Mouse (Mus musculus) lung, embryonic 16.5 days (tissue): ENCODE data around the gene Dpf3. TPM values are rescaled to one million over a fixed set of nuclear protein-coding genes. Genes with fewer than 3 reads are reported as not detected.

Source experiments
- ATAC-seq: fragments of 200-750 bp; cut with Nextera tagmentation; 2 replicates; pipeline ENCODE4 v1.8.0; 2017; ENCODE audit warnings: low read depth, mild to moderate bottlenecking, moderate library complexity
- H3K27ac ChIP-seq: fragments of 300-500 bp; sonication (generic); 2 replicates; pipeline ENCODE4 v1.5.1; 2014; ENCODE audit warnings: mild to moderate bottlenecking, control low read depth, low read length
- H3K27me3 ChIP-seq: fragments of 300-500 bp; sonication (generic); 2 replicates; pipeline ENCODE4 v1.6.1; 2014; ENCODE audit warnings: low read depth, low read length, mixed read lengths; ENCODE audit not compliant: control insufficient read depth, insufficient read depth
- H3K36me3 ChIP-seq: fragments of 300-500 bp; sonication (generic); 2 replicates; pipeline ENCODE4 v1.6.1; 2014; ENCODE audit warnings: low read length; ENCODE audit not compliant: control insufficient read depth, insufficient read depth
- H3K4me1 ChIP-seq: fragments of 300-500 bp; sonication (generic); replicated peaks from 2 replicates; pipeline ENCODE4 v1.6.1; 2014; ENCODE audit warnings: low read length, mixed read lengths; ENCODE audit not compliant: control insufficient read depth, insufficient read depth
- H3K4me2 ChIP-seq: fragments of 300-500 bp; sonication (generic); 2 replicates; pipeline ENCODE4 v1.6.1; 2014; ENCODE audit warnings: low read depth, low read length, control low read depth
- H3K4me3 ChIP-seq: fragments of 300-500 bp; sonication (generic); 2 replicates; pipeline ENCODE4 v1.5.1; 2014; ENCODE audit warnings: mild to moderate bottlenecking, low read length, control low read depth
- H3K9ac ChIP-seq: fragments of 300-500 bp; sonication (generic); 2 replicates; pipeline ENCODE4 v1.6.1; 2014; ENCODE audit warnings: low read length, control low read depth
- H3K9me3 ChIP-seq: fragments of 300-500 bp; sonication (generic); 2 replicates; pipeline ENCODE4 v1.6.1; 2016; ENCODE audit warnings: low read length; ENCODE audit not compliant: control insufficient read depth
- WGBS: fragments of 180-500 bp; shearing (Covaris S2); extraction: QIAGEN DNeasy Blood & Tissue Kit; methylation state at CpG from one replicate; pipeline ENCODE4 v1.1.7; 2014; 5-methylcytosine and 5-hydroxymethylcytosine counted together
- polyA plus RNA-seq: library from polyadenylated mRNA; unstranded; fragments of >200 nt; fragmentation: Nextera tagmentation; extraction: Ambion mirVana; gene quantifications from 2 replicates; pipeline ENCODE4 v1.2.1, GENCODE M21; 2015

Dpf3 gene
- polyA plus RNA-seq, 1 experiment from 2014 or later, result 3.9 TPM

- Histone ChIP-seq H3K4me1 (no peaks in the 10 kb centered on the region), H3K9me3 (no peaks in the 10 kb centered on the region), H3K36me3 (no peaks in the 10 kb centered on the region), H3K9ac (no peak overlapping the region), H3K27me3 (no peaks in the 10 kb centered on the region), H3K4me3 (no peak overlapping the region), H3K4me2 (no peak overlapping the region), H3K27ac (no peak overlapping the region)
- ATAC-seq, result peak; percentile 52; the same call in 1 of the 2 replicates
- 64% methylated on average over 7 of the region's 7 CpGs for WGBS
These were observed 106.4 kb downstream of the Dpf3 start for GRCm38 (mm10) chr12:83381072-83381471.

GRCm38 (mm10) chr12:83380016-83380415 is 107.5 kb downstream of the Dpf3 start:
- no peaks in the 10 kb centered on the region for H3K9me3 ChIP-seq
- no peaks in the 10 kb centered on the region for H3K36me3 ChIP-seq
- no peak overlapping the region for H3K27ac ChIP-seq
- H3K4me1 ChIP-seq, result no peaks in the 10 kb centered on the region
- no peaks in the 10 kb centered on the region for H3K27me3 ChIP-seq
- no peak overlapping the region for H3K9ac ChIP-seq
- no peak for ATAC-seq
- H3K4me3 ChIP-seq, result no peak overlapping the region
- WGBS, result 44% methylated on average over 3 of the region's 3 CpGs
- H3K4me2 ChIP-seq, result no peak overlapping the region

DNA sequence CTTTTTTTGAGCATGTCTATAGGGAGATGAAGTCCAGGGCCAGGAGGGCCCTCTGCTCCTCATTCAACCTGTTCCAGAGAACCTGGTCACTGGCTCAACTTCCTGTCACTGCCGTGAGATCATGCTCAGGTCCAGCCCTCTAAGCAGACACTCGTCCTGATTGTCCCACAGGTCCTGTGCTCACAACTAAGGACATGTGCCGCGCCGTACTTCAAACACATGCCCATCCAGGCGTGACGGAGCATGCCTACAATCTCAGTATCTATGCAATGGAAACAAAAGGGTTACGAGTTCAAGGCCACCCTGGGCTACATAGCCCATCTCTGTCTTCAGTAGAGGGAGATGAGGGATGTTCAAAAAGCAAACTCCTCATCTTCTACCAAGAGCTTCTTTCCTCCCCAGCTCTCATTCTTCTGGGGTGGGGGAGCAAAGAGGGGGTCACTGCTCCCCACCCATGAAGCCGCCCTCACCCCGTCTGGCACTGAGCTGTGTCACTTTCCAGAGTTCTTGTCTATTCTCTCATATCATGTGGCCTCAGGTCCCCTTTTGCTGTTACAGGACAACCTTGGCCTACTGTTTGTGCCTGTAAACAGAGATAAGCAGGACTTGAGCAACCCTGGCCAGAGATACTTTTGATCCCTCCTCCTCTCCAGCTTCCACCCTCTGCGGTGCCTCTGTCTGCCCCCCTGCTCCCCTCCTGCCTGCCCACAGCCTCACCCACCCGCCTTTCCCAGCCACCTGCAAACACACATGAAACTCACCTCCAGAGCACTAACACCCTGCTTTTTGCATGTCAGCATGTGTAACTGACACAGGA is 112.3 kb downstream of the Dpf3 start:
- no peak overlapping the region for H3K4me2 ChIP-seq
- no peaks in the 10 kb centered on the region for H3K9me3 ChIP-seq
- H3K9ac ChIP-seq, result no peak overlapping the region
- 72% methylated on average over 12 of the region's 12 CpGs for WGBS
- no peak overlapping the region for H3K4me3 ChIP-seq
- H3K4me1 ChIP-seq, result no peaks in the 10 kb centered on the region
- no peak overlapping the region for H3K27ac ChIP-seq
- no peak for ATAC-seq
- H3K36me3 ChIP-seq, result no peaks in the 10 kb centered on the region
- H3K27me3 ChIP-seq, result no peaks in the 10 kb centered on the region

DNA sequence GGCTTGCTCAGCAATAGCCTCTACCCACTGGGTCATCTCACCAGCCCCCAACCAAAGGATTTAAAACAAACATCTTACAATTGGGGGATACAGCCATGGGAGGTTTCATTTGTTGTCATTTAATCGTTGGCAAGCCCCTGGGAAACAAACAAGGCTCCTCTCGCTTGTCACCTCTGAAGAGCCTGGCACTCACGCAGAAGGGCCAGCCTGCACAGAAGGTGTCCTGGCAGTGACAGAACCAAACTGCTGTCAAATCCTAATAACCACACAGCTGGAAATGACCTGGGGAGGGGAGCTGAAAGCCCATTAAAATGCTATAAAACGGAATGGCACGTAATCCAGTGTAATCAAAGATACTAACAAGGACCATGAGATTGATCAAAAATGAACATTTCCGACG is 114.4 kb downstream of the Dpf3 start:
- WGBS, result 48% methylated on average over 7 of the region's 7 CpGs
- no peak overlapping the region for H3K4me2 ChIP-seq
- no peaks in the 10 kb centered on the region for H3K4me1 ChIP-seq
- no peak overlapping the region for H3K27ac ChIP-seq
- ATAC-seq, result no peak
- H3K9me3 ChIP-seq, result no peaks in the 10 kb centered on the region
- H3K27me3 ChIP-seq, result no peaks in the 10 kb centered on the region
- no peaks in the 10 kb centered on the region for H3K36me3 ChIP-seq
- no peak overlapping the region for H3K9ac ChIP-seq
- no peak overlapping the region for H3K4me3 ChIP-seq

DNA sequence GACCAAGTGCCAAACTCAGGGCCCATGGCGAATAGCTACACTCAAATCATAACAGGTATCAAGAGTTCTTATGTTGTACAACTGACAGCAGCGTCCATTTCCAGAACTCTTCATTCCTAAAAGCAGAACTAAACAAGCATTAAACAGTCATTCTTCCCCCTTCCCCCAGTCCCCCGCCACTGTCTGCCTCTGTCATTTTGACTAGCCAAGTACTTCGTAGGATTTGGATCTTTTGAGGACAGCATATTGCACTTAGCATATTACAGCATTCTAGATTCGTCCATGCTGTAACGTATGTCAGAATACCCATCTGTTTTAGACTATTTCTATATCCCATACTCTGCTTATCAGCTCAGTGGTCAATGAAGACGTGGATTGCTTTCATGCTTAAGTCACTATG is 115.2 kb downstream of the Dpf3 start:
- ATAC-seq, result no peak
- Histone ChIP-seq H3K27ac (no peak overlapping the region), H3K27me3 (no peaks in the 10 kb centered on the region), H3K36me3 (no peaks in the 10 kb centered on the region), H3K4me2 (no peak overlapping the region), H3K4me3 (no peak overlapping the region), H3K9me3 (no peaks in the 10 kb centered on the region), H3K9ac (no peak overlapping the region), H3K4me1 (no peaks in the 10 kb centered on the region)
- 87% methylated on average over 7 of the region's 7 CpGs for WGBS

DNA sequence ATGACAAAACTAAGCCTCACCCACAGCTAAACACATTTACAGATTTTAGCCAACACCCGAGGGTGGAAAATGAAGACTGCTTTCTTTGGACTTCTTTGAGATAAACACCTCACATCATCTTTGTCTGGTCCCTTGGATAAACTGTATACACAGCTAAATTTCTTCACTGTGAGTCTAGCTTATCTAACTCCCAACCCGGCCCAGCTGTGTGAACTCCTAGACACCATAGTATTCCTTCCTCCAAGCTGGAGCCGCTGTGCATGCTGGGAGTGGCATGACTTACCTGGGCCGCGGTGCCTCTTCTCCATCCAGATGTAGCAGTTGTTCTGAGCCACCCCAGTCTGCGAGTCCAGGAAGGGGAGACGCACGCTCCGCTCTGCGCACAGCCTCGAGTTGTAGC is 117.3 kb downstream of the Dpf3 start:
- Histone ChIP-seq H3K4me1 (no peaks in the 10 kb centered on the region), H3K9ac (no peak overlapping the region), H3K9me3 (no peaks in the 10 kb centered on the region), H3K36me3 (no peaks in the 10 kb centered on the region), H3K27ac (no peak overlapping the region), H3K4me2 (no peak overlapping the region), H3K27me3 (no peaks in the 10 kb centered on the region), H3K4me3 (no peak overlapping the region)
- 82% methylated on average over 11 of the region's 11 CpGs for WGBS
- ATAC-seq, result no peak

- Histone ChIP-seq H3K4me1 (no peaks in the 10 kb centered on the region), H3K9ac (no peak overlapping the region), H3K27ac (no peak overlapping the region), H3K27me3 (no peaks in the 10 kb centered on the region), H3K4me2 (no peak overlapping the region), H3K9me3 (no peaks in the 10 kb centered on the region), H3K36me3 (no peaks in the 10 kb centered on the region), H3K4me3 (no peak overlapping the region)
- no peak for ATAC-seq
- 87% methylated on average over 5 of the region's 5 CpGs for WGBS
These were observed 118.1 kb downstream of the Dpf3 start for GRCm38 (mm10) chr12:83369416-83369815.

DNA sequence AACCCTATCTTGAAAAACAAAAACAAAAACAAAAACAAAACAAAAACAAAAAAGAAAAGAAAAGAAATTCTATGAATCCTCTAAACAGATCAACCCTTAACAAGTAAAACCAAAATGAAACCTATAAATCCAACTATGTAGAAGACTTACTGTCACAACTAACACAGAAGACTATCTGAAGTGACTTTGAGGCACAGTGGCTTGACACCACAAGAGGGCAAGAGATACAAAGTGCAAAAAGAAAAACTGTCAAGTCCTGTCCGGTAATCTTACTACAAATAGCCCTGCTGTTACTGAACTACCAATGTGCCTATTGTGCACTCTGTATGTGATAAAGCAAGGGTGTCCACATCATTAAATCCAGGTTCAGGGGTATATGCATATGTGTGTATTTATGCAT is 120.0 kb downstream of the Dpf3 start:
- Histone ChIP-seq H3K4me2 (no peak overlapping the region), H3K4me1 (no peaks in the 10 kb centered on the region), H3K27ac (no peak overlapping the region), H3K9ac (no peak overlapping the region), H3K27me3 (no peaks in the 10 kb centered on the region), H3K4me3 (no peak overlapping the region), H3K36me3 (no peaks in the 10 kb centered on the region), H3K9me3 (no peaks in the 10 kb centered on the region)
- 83% methylated on average over 1 of the region's 1 CpGs for WGBS
- no peak for ATAC-seq

DNA sequence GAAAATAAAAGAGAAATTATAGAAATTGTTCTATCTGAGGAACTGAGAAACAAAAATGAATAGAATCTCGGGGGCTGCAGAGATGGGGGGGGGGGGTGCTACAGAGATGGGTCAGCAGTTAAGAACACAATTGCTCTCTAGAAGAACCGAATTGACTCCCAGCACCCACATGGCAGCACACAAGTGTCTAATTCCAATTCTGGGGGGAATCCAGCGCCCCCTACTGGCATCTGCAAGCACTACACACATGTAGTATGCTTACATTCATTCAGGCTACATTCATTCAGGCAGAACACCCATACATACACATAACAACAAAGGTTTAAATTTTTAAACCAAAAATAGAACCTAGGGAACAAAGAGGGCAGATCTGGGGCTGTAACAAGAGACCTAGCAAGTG is 122.7 kb downstream of the Dpf3 start:
- no peaks in the 10 kb centered on the region for H3K4me1 ChIP-seq
- no peaks in the 10 kb centered on the region for H3K27me3 ChIP-seq
- H3K27ac ChIP-seq, result no peak overlapping the region
- H3K9ac ChIP-seq, result no peak overlapping the region
- 61% methylated on average over 3 of the region's 3 CpGs for WGBS
- no peaks in the 10 kb centered on the region for H3K36me3 ChIP-seq
- H3K9me3 ChIP-seq, result no peaks in the 10 kb centered on the region
- no peak for ATAC-seq
- H3K4me2 ChIP-seq, result no peak overlapping the region
- H3K4me3 ChIP-seq, result no peak overlapping the region
